Comparison of ENCODE assay signal across 9 mouse cellular contexts in the genomic region with DNA sequence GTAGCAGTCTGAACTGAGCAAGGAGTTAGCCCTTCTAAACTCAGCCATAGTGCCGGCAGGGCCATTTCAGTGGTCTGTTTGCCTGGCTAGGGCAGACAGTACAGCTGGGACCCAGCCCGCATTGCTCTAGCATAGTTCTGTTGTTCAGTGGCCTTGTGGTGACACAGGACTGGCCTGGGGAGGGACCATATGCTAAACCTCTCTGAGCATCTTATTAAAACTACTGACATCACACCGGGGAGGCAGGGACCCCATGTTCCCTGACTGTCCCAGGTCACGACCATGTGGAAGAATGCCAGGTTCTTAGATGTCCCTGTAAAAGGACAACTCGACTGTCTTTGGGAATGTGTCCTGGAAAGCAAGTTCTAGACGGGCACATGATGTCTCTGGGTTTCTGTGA. TPM values are rescaled to one million over a fixed set of nuclear protein-coding genes. Genes with fewer than 3 reads are reported as not detected.
DNase-seq lines count a peak whose midpoint lies in the region; ATAC-seq and TF ChIP-seq lines count a peak whose summit lies in the region.
"Had no signal": no experiment of that assay in that cellular context is flagged by ENCODE, and none has a peak within 500 bp of the region (broad histone marks: within the 10 kb centered on the region; RNA-seq: fewer than 3 reads in every experiment).

No protein-coding gene starts in this region.

- no peak overlapping the region for H3K9ac ChIP-seq in heart, postnatal 0 days (replicated peaks; ENCODE audit: low read depth, low read length)
- no peak overlapping the region for H3K9ac ChIP-seq in neural tube, embryonic 11.5 days (ENCODE audit: low read length)
- no peak overlapping the region for H3K9ac ChIP-seq in neural tube, embryonic 15.5 days (replicated peaks)
- no peak overlapping the region for H3K9ac ChIP-seq in limb, embryonic 13.5 days

- no peaks in the 10 kb centered on the region for H3K9me3 ChIP-seq in heart, postnatal 0 days (replicated peaks; ENCODE audit: control insufficient read depth, low read length)
- no peaks in the 10 kb centered on the region for H3K9me3 ChIP-seq in heart, embryonic 10.5 days
- H3K9me3 ChIP-seq in neural tube, embryonic 11.5 days (ENCODE audit: control insufficient read depth, low read length) = no peaks in the 10 kb centered on the region
- no peaks in the 10 kb centered on the region for H3K9me3 ChIP-seq in neural tube, embryonic 15.5 days (replicated peaks)
- H3K9me3 ChIP-seq in limb, embryonic 13.5 days = no peaks in the 10 kb centered on the region

- DNase-seq in heart, postnatal 0 days (ENCODE audit: low spot score) = no peak
- no peak for DNase-seq in heart, embryonic 10.5 days (ENCODE audit: low spot score)
- DNase-seq in neural tube, embryonic 11.5 days (ENCODE audit: low spot score) = no peak
- peak; percentile 27 for DNase-seq in testis, postnatal 14 days (ENCODE audit: low spot score)

- no peak for TF ChIP-seq CTCF in heart, postnatal 0 days (IDR thresholded peaks at IDR 0.05; ENCODE audit: low read depth)

- no peaks in the 10 kb centered on the region for H3K4me1 ChIP-seq in heart, postnatal 0 days (ENCODE audit: control insufficient read depth, insufficient read depth)
- H3K4me1 ChIP-seq in heart, embryonic 10.5 days = peaks cover 30% of the 10 kb centered on the region
- H3K4me1 ChIP-seq in neural tube, embryonic 11.5 days (ENCODE audit: control insufficient read depth, insufficient read depth, low read length) = no peaks in the 10 kb centered on the region
- peaks cover 8% of the 10 kb centered on the region; the same call in 1 of the 2 replicates for H3K4me1 ChIP-seq in neural tube, embryonic 15.5 days
- peaks cover 6% of the 10 kb centered on the region; the same call in 1 of the 2 replicates for H3K4me1 ChIP-seq in limb, embryonic 13.5 days

- H3K36me3 ChIP-seq in heart, postnatal 0 days (replicated peaks; ENCODE audit: control insufficient read depth, insufficient read depth, low read length) = peaks cover 2% of the 10 kb centered on the region; the same call in 1 of the 2 replicates
- peaks cover 10% of the 10 kb centered on the region for H3K36me3 ChIP-seq in heart, embryonic 10.5 days
- 0 out of 2 replicates have a peak, but pooled peaks cover 2% of the 10 kb centered on the region for H3K36me3 ChIP-seq in neural tube, embryonic 11.5 days (ENCODE audit: control insufficient read depth, insufficient read depth, low read length)
- H3K36me3 ChIP-seq in neural tube, embryonic 15.5 days = peaks cover 3% of the 10 kb centered on the region
- peaks cover 7% of the 10 kb centered on the region for H3K36me3 ChIP-seq in limb, embryonic 13.5 days

- TF ChIP-seq EP300 in heart, postnatal 0 days (IDR thresholded peaks at IDR 0.05; ENCODE audit: low read depth) = no peak

- WGBS in heart, postnatal 0 days = 20% methylated on average over 6 of the region's 6 CpGs
- 34% methylated on average over 6 of the region's 6 CpGs for WGBS in heart, embryonic 10.5 days
- 38% methylated on average over 6 of the region's 6 CpGs for WGBS in neural tube, embryonic 11.5 days
- 28% methylated on average over 6 of the region's 6 CpGs for WGBS in neural tube, embryonic 15.5 days
- 19% methylated on average over 6 of the region's 6 CpGs for WGBS in limb, embryonic 13.5 days

- peaks cover 74% of the 10 kb centered on the region for H3K27me3 ChIP-seq in heart, postnatal 0 days (ENCODE audit: control insufficient read depth, insufficient read depth, low read length)
- peaks cover 86% of the 10 kb centered on the region for H3K27me3 ChIP-seq in heart, embryonic 10.5 days (ENCODE audit: insufficient read depth, poor library complexity, severe bottlenecking)
- peaks cover 60% of the 10 kb centered on the region for H3K27me3 ChIP-seq in neural tube, embryonic 11.5 days (ENCODE audit: control insufficient read depth, insufficient read depth, low read length)
- H3K27me3 ChIP-seq in neural tube, embryonic 15.5 days (replicated peaks) = peaks cover 66% of the 10 kb centered on the region
- peaks cover 74% of the 10 kb centered on the region for H3K27me3 ChIP-seq in limb, embryonic 13.5 days

- ATAC-seq in heart, postnatal 0 days (ENCODE audit: insufficient read depth, low read depth) = no peak
- ATAC-seq in neural tube, embryonic 11.5 days (ENCODE audit: insufficient read depth, low FRiP score, low TSS enrichment) = 0 out of 2 replicates have a peak, but pooled peaks have one; percentile 10
- ATAC-seq in neural tube, embryonic 15.5 days (ENCODE audit: low FRiP score) = no peak
- ATAC-seq in limb, embryonic 13.5 days (ENCODE audit: low FRiP score, low read depth) = 0 out of 2 replicates have a peak, but pooled peaks have one; percentile 1
- no peak for ATAC-seq in cerebellum, adult (ENCODE audit: insufficient number of reproducible peaks, low FRiP score, low TSS enrichment)

- no peak overlapping the region for H3K4me3 ChIP-seq in heart, postnatal 0 days (ENCODE audit: low read depth, low read length)
- no peak overlapping the region for H3K4me3 ChIP-seq in heart, embryonic 10.5 days
- H3K4me3 ChIP-seq in neural tube, embryonic 11.5 days (ENCODE audit: low read depth, low read length) = no peak overlapping the region
- H3K4me3 ChIP-seq in neural tube, embryonic 15.5 days (replicated peaks) = no peak overlapping the region
- H3K4me3 ChIP-seq in limb, embryonic 13.5 days = no peak overlapping the region
- H3K4me3 ChIP-seq: left cerebral cortex, adult 2 months had no signal

- H3K4me2 ChIP-seq in heart, postnatal 0 days (ENCODE audit: low read depth, low read length) = peak overlapping the region; percentile 33; the same call in 1 of the 2 replicates
- no peak overlapping the region for H3K4me2 ChIP-seq in neural tube, embryonic 11.5 days (ENCODE audit: low read depth)
- no peak overlapping the region for H3K4me2 ChIP-seq in neural tube, embryonic 15.5 days
- no peak overlapping the region for H3K4me2 ChIP-seq in limb, embryonic 13.5 days (replicated peaks)

- H3K27ac ChIP-seq in heart, postnatal 0 days (ENCODE audit: low read depth) = no peak overlapping the region
- H3K27ac ChIP-seq in heart, embryonic 10.5 days = no peak overlapping the region
- no peak overlapping the region for H3K27ac ChIP-seq in neural tube, embryonic 11.5 days (ENCODE audit: low read depth, low read length)
- no peak overlapping the region for H3K27ac ChIP-seq in neural tube, embryonic 15.5 days (replicated peaks)
- no peak overlapping the region for H3K27ac ChIP-seq in limb, embryonic 13.5 days
- H3K27ac ChIP-seq: left cerebral cortex, adult 2 months; macrophage had no signal

RNA-seq across cellular contexts. Expression of a gene that starts 8.0 kb away (rescaled TPM):
- total RNA-seq in heart, postnatal 0 days (2014; rRNA removed; ENCODE audit: low replicate concordance) = 1.3 and 3.1 TPM in 2 replicates
- 0.23 and 0.32 TPM in 2 replicates for polyA plus RNA-seq in heart, postnatal 0 days (2015; fragmentation: Nextera tagmentation; extraction: Ambion mirVana)
- 3.1 and 41.3 TPM in 2 replicates for polyA plus RNA-seq in heart, embryonic 10.5 days (2016; fragmentation: Nextera tagmentation; extraction: Ambion mirVana)
- polyA plus RNA-seq in neural tube, embryonic 11.5 days (2014; fragmentation: Nextera tagmentation; extraction: Ambion mirVana) = 2.6 and 6.1 TPM in 2 replicates
- 1.6 and 15.7 TPM in 2 replicates for polyA plus RNA-seq in neural tube, embryonic 15.5 days (2015; fragmentation: Nextera tagmentation; extraction: Ambion mirVana)
- 0.43 and 0.86 TPM in 2 replicates for polyA plus RNA-seq in limb, embryonic 13.5 days (2015; fragmentation: Nextera tagmentation; extraction: Ambion mirVana)

RNA-seq across cellular contexts. Expression of a gene that starts 16.1 kb away (rescaled TPM):
- total RNA-seq in heart, postnatal 0 days (2014; rRNA removed; ENCODE audit: low replicate concordance) = 26.5 and 26.8 TPM in 2 replicates
- 22.7 and 24.3 TPM in 2 replicates for polyA plus RNA-seq in heart, postnatal 0 days (2015; fragmentation: Nextera tagmentation; extraction: Ambion mirVana)
- polyA plus RNA-seq in heart, embryonic 10.5 days (2016; fragmentation: Nextera tagmentation; extraction: Ambion mirVana) = 57.0 and 58.7 TPM in 2 replicates
- 56.9 and 63.7 TPM in 2 replicates for polyA plus RNA-seq in neural tube, embryonic 11.5 days (2014; fragmentation: Nextera tagmentation; extraction: Ambion mirVana)
- polyA plus RNA-seq in neural tube, embryonic 15.5 days (2015; fragmentation: Nextera tagmentation; extraction: Ambion mirVana) = 50.6 and 52.5 TPM in 2 replicates
- 65.4 and 76.9 TPM in 2 replicates for polyA plus RNA-seq in limb, embryonic 13.5 days (2015; fragmentation: Nextera tagmentation; extraction: Ambion mirVana)

RNA-seq across cellular contexts. Expression of a gene that starts 23.8 kb away (rescaled TPM):
- total RNA-seq in heart, postnatal 0 days (2014; rRNA removed; ENCODE audit: low replicate concordance) = 6.6 and 16.4 TPM in 2 replicates
- 2.5 and 3.3 TPM in 2 replicates for polyA plus RNA-seq in heart, postnatal 0 days (2015; fragmentation: Nextera tagmentation; extraction: Ambion mirVana)
- 12.4 and 14.8 TPM in 2 replicates for polyA plus RNA-seq in heart, embryonic 10.5 days (2016; fragmentation: Nextera tagmentation; extraction: Ambion mirVana)
- polyA plus RNA-seq in neural tube, embryonic 11.5 days (2014; fragmentation: Nextera tagmentation; extraction: Ambion mirVana) = 15.4 and 15.5 TPM in 2 replicates
- 3.4 TPM in 2 replicates for polyA plus RNA-seq in neural tube, embryonic 15.5 days (2015; fragmentation: Nextera tagmentation; extraction: Ambion mirVana)
- polyA plus RNA-seq in limb, embryonic 13.5 days (2015; fragmentation: Nextera tagmentation; extraction: Ambion mirVana) = 7.5 and 8.3 TPM in 2 replicates
- polyA plus RNA-seq: macrophage had no signal

RNA-seq across cellular contexts. Expression of a gene that starts 35.6 kb away (rescaled TPM):
- total RNA-seq in heart, postnatal 0 days (2014; rRNA removed; ENCODE audit: low replicate concordance) = 0.35 and 1.9 TPM in 2 replicates
- 0.12 and 0.16 TPM in 2 replicates for polyA plus RNA-seq in heart, postnatal 0 days (2015; fragmentation: Nextera tagmentation; extraction: Ambion mirVana)
- 0.53 and 2.0 TPM in 2 replicates for polyA plus RNA-seq in heart, embryonic 10.5 days (2016; fragmentation: Nextera tagmentation; extraction: Ambion mirVana)
- polyA plus RNA-seq in neural tube, embryonic 11.5 days (2014; fragmentation: Nextera tagmentation; extraction: Ambion mirVana) = 1.1 and 1.3 TPM in 2 replicates
- polyA plus RNA-seq in neural tube, embryonic 15.5 days (2015; fragmentation: Nextera tagmentation; extraction: Ambion mirVana) = 0.15 and 0.51 TPM in 2 replicates
- 0.15 and 0.18 TPM in 2 replicates for polyA plus RNA-seq in limb, embryonic 13.5 days (2015; fragmentation: Nextera tagmentation; extraction: Ambion mirVana)
- polyA plus RNA-seq: macrophage had no signal

Comparison
In these comparisons a context has a peak if more than half of its experiments do, and no peak if none do; other contexts are left out.
1. ATAC-seq: peak in neural tube, embryonic 11.5 days (single experiment) and limb, embryonic 13.5 days (single experiment); none in heart, postnatal 0 days (single experiment), neural tube, embryonic 15.5 days (single experiment) and cerebellum, adult (single experiment).